Mouse (Mus musculus) gastrocnemius, postnatal 25 days (tissue): ENCODE results near the gene Cops7a. TPM values are rescaled to one million over a fixed set of nuclear protein-coding genes. Genes with fewer than 3 reads are reported as not detected.

Experiments used
- DNase-seq: peaks from one replicate; pipeline ENCODE4 v3.0.0; 2022
- total RNA-seq, 2 experiments: library from RNA; stranded (reverse); gene quantifications; 1 replicate in 1 of 2; 2 replicates in 1 of 2; pipeline ENCODE4 v1.2.3; 2021

Cops7a gene
- total RNA-seq, 2 experiments from 2014 or later: 96.2 to 99.0 TPM

DNA sequence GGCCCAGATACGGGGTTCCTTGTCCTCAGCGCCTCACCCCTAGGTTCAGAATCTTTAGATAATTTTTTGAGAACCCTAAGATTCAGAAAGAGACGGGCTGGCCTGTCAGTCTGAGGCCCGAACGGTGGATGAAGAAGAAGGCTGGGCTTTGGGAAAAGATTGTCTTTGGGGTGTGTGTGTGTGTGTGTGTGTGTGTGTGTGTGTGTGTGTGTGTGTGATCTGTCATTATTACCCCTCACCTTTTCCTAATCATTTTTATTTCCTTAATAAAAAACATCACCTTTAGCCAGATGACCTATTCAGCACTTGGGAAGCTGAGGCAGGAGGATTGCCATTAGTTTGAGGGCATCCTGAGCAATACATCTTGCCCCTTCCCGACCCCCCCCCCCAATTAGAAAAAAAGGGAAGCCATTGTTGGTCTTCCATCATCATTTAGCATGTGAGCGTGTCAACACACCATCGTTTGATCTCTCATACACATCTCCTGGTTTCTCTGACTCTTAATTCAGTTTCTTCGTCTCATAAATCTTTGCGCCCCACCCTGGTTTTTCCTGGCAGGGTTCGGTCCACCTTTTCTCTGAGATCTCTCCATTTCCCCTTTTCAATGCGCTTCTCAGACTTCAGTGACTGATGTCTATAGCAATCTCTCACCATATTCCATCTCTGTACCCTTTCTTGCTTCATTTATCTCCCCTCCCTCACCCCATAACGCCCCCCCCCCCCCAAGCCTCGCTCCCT lies 46.3 kb downstream of the Cops7a start:
- DNase-seq: no peak

DNA sequence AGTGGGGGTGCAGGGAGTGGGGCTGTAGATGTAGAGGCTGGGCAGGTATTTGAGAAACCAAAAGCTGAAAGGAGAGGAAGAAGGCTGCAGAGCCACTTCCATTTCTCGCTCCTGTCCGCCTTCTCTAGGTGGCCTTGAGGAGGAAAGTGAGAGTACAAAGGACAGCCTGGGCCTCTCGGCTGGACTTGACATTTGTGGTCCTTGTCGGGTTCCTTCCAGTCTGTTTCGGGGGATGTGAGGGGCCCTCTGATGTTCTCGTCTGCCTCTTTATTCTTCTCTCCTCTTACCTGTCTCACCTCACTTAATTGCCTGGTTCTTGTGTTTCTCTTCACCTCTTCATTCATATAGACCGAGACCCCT lies 47.0 kb downstream of the Cops7a start:
- DNase-seq: no peak

DNA sequence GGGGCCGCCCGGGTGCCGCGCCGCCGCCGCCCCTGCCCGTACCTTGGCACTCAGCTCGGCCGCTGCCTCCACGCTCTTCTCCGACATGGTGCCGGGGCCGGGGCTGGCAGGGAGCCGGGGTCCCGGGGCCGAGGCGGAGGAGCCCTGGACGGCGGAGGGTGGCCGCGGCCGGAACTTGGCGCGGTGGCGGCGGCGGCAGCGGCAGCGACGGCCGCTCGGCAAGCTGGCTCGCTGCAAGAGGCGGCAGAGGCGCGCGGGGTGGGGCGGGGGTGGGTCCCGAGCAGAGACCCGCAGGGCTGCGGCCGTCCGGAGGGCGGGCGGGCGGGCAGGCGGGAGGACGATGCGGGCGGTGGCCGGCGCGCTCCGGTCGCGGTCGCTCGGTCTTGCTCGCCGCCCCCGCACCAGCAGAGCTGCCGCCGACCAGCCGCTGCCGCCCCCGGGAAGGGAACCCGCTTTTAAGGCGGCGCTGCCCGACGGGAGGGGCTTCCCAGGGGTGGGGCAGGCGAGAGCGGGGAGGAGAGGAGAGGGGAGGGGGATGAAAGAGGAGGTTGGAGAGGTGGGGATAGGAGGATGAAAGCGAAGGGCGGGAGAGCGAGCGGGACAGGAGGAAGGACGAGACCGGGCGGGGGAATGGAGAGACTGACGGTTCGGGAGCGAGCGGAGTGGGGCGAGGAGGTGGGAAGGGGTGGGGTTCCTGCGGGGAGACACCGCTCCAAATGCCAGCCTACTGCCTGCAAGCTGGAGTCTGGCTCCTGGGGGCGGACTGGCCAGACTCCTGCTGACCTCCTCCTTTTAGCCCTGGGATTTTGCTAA lies 47.6 kb downstream of the Cops7a start:
- DNase-seq: peak; percentile 94

DNA sequence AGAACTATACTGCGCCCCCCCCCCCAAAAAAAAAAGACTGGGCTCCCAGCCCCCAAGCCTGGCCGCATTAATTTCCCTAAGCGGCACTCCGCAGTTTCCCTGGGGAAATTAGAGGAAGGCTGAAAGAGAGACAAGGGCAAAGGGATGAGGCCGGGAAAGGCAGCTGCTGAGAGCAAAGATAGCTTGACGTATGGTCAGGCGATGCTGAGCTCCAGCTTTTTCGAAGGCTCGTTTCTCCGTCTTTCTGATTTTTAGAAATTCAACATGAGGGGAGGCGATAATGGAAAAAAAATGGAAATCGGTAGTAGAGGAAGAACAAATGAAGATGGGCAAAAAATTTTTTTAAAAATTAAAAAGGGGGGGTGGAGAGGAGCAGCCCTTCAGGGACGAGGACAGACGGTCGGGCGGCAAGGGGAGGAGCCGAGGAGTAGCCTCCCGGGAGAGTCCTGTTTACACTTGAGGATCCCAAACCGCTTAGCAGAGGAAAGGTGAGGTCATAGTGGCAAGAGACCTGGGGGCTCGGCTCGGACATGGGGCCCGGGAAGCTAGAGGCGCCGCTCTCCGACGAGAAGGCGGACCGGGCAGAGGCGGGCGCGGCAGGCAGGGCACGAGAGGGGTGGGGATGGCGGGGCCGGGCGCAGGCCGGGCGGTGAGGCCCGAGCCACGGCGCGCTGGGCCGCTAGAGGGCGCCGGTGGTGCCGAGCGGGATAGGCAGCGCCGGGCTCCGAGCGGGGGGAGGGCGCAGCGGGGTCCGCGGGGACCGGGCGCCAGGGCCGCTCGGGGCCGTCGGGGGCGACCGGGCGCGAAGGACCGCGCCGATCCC lies 48.4 kb downstream of the Cops7a start:
- peak; percentile 90 for DNase-seq

DNA sequence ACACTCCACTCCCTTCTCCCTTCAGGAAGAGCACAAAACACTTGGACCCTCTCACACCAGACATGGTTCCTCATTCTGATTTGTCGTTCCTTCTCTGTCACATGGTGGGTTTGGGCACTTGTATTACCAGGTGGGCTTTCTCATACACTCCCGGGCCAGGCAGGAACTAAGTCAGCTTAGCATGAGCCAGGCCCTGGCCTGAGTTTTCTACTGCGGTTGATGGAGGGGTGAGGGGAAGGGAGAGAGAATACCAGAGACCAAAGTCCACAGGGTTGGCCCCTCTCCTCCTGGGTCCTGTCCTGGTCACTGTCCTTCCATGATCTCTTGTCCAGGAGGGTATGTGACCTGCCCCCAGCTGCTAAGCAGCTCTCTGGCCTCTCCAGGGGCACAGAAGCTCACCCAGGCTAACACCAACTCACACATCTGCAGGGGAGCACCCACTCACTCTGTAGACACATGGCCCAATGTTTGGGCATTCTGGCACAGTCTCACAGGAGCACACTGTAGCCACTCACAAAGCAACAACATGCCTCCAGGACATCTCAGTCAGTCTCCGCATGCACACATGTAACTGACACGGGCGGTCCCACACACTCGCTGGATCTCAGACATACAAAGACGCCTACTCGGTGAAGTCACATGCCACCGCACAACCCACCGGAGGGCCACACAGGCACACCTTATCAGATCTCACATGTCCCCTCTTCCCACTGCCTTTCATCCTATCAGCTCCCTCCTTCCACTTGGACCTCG lies 49.2 kb downstream of the Cops7a start:
- DNase-seq: no peak

DNA sequence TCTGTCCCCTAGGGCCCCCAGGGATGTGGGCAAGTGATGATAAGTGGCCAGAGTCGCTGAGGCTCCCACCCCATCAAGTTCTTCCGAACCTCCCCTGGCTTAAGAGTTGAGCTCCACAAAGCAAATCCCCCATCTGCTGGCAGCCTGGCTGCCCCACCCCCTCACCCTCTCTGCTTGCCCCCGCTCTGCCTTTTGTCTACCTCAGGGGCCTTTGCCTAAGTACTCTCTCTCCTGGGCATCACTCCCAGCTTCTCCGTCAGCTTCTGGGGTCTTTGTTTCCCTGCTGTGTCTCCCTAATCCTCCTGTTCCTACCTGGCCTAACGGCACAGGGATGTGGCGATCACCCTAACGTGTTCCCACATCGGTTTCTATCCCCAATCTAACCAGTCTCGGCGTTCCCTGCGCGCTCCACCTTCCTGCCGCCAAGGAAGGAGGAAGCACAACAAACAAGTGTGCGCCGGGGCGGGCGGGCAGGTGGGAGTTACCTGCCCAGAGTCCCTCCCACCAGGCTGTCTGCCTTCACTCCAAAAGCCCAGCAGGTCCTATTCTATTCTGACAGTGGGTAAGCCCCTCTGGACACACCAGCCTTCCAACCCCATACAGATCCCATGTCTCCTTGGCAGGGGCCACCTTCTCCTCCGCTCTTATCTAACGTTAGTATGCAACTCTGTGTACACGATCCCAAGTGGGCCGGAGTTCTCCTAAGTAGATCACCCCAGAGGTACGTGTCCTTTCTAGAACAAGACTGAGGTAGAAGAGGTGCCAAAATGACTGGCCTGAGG lies 50.0 kb downstream of the Cops7a start:
- DNase-seq: no peak

DNA sequence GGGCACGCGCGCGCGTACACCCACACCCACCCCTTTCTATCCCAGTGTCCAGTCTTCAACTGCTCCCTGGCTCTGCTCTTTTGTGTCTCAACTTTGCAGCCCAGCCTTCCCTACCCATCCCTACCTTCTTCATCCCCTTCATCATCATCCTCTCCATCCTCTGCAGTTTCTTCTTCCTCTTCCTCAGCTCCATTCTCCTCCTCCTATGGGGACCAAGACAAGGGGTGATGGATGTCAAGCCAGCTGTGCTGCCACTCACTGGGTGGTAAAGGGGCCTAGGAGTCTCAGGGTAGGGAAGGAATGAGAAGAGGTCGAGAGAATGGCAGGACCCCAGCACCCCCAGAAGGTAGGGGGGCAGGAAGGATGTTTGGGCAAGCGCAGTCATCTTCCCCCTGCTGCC lies 50.8 kb downstream of the Cops7a start:
- no peak for DNase-seq

DNA sequence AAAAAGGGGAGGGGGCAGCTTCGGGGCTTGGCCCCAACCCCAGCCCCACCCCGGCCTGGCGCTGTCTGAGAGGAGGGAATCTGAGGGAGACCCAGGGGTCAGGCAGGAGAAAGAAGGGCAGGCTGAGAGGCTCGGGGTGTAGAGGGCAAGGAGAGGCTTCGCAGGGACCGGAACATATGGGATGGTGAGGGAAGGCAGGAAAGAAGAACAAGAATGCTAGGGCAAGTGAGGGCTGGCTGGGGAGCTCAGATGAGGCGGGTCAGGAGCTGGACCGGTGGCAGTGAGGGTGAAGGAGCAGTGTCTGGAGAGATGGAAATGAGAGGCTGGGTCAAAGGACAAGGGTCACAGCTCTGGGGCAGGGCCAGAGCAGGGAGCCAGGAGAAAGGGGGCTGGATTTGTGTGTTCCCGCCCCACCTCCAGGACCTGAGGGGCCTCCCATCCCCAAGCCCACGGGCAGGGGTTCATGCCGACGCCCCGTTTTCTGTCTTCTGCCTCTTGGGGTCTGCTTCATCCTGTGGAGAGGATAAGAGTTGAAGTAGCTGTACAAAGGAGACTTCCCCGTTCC lies 51.5 kb downstream of the Cops7a start:
- DNase-seq: no peak

DNA sequence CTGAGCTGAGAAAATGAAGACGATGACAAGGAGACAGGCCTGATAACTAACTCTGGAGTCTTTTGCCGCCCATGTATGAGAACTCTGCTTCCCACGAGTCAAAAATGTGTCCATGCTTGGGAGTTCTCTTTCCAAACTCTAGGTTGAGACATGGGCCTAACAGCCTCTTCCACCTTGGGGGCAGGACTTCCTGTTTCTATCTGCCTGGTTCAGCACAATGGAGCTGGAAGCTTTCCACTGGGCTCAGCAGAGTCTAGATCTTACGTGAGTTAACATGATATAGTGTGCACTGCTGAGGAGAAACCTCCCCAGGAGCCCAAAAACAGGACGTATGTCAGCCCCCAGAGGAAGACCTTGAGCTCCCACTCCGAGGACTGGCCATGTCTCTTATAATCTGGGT lies 52.1 kb downstream of the Cops7a start:
- DNase-seq: no peak

DNA sequence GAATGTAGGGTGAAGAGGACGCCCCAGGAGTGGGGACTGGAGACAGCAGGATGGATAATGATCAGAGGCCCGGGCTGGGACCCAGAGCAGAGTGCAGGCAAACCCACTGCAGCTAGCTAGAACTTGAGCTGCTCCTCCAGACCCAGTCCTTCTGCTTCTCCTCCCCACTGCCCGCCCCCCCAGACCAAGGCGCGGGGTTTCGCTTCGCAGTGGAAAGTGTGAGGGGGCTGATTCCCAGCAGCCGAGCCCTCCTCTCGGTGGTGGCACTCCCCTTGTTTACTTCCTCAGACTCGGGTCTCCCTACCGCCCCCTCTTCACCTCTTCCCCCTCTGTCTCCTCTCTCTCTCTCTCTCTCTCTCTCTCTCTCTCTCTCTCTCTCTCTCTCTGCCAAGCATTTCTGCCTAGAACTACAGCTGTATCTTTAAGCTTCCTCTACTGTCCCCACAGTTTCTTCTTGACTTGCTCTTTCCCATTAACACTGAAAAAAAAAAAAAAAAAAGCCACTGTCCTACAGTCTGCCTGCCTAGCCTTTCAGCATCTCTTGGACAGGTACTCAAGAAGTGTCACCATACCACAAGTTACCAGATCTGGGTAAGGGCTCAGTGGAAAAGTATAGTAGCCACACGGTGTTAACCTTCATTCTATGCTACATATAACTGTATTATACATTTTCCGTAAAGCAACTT lies 53.7 kb downstream of the Cops7a start, which contains the start of gene Lag3:
Gene Lag3 (minus strand): TSS at position 173 of the 686 bp plus-strand sequence.
- no peak for DNase-seq

DNA sequence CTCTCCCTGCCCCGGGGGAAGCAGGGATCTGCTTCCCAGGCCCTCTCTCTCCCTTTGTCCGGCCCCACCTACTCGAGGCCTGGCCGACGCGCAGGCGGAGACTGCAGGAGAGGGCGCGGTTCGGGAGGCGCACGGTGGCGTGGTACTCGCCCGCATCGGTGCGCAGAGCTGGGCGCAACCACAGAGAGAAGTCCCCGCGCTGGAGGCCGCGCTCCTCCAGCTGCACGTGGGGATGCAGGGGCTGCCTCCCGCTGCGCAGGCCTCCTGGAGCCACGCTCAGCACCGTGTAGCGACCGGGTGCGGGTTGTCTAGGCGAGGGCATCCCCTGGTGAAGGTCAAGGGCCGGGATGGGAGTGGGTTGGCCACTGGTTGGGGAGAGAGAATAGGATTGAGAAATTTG lies 55.3 kb downstream of the Cops7a start:
- DNase-seq: no peak

Other genes with a start within 250 kb of the Cops7a start
- 1 to 10 TPM; 1.5 to 2.2 TPM for gene Ptpn6, start 226.8 kb downstream of the Cops7a start, total RNA-seq
- gene Grcc10, start 224.2 kb downstream of the Cops7a start, total RNA-seq: 100 to 1,000 TPM; 163 to 167 TPM
- gene Gm45234, start 209.5 kb downstream of the Cops7a start, total RNA-seq: 1 to 10 TPM in 1 of 2 experiments, not detected in 1; 2.2 TPM
- gene Atn1, start 209.0 kb downstream of the Cops7a start, total RNA-seq: 10 to 100 TPM; 31.8 to 32.4 TPM
- gene Eno2, start 195.9 kb downstream of the Cops7a start, total RNA-seq: 1 to 10 TPM; 2.1 to 3.0 TPM
- gene Lrrc23, start 185.8 kb downstream of the Cops7a start, total RNA-seq: under 1 TPM in 1 of 2 experiments, not detected in 1; 0.18 TPM
- gene Spsb2, start 156.9 kb downstream of the Cops7a start, total RNA-seq: 1 to 10 TPM; 2.7 to 3.2 TPM
- gene Tpi1, start 151.2 kb downstream of the Cops7a start, total RNA-seq: 1,000 to 10,000 TPM; 2,445 to 2,599 TPM
- 10 to 100 TPM; 42.1 to 44.0 TPM for gene Usp5, start 136.1 kb downstream of the Cops7a start, total RNA-seq
- gene Cdca3, start 136.0 kb downstream of the Cops7a start, total RNA-seq: 1 to 10 TPM; 1.2 TPM
- gene Gnb3, start 125.3 kb downstream of the Cops7a start, total RNA-seq: 1 to 10 TPM; 1.6 to 1.7 TPM
- gene P3h3, start 107.8 kb downstream of the Cops7a start, total RNA-seq: 1 to 10 TPM; 8.2 to 9.3 TPM
- gene Gpr162, start 101.6 kb downstream of the Cops7a start, total RNA-seq: under 1 TPM; 0.23 to 0.32 TPM
- gene Cd4, start 77.3 kb downstream of the Cops7a start, total RNA-seq: 1 to 10 TPM in 1 of 2 experiments, not detected in 1; 1.2 TPM
- under 1 TPM in 1 of 2 experiments, not detected in 1; 0.51 TPM for gene Lag3, start 53.8 kb downstream of the Cops7a start, total RNA-seq
- gene Ptms, start 45.4 kb downstream of the Cops7a start, total RNA-seq: 100 to 1,000 TPM; 126 to 152 TPM
- gene Mlf2, start 34.2 kb downstream of the Cops7a start, total RNA-seq: 100 to 1,000 TPM; 207 to 210 TPM
- gene Pianp, start 31.2 kb upstream of the Cops7a start, total RNA-seq: not detected
- 10 to 100 TPM; 18.5 to 19.3 TPM for gene Zfp384, start 43.6 kb upstream of the Cops7a start, total RNA-seq
- 10 to 100 TPM; 24.2 to 29.1 TPM for gene Ing4, start 74.2 kb upstream of the Cops7a start, total RNA-seq
- 1 to 10 TPM; 1.1 to 1.9 TPM for gene Acrbp, start 84.2 kb upstream of the Cops7a start, total RNA-seq
- not detected for gene Lpar5, start 102.4 kb upstream of the Cops7a start, total RNA-seq
- gene Chd4, start 130.4 kb upstream of the Cops7a start, total RNA-seq: 10 to 100 TPM; 67.8 to 72.6 TPM
- gene Nop2, start 166.4 kb upstream of the Cops7a start, total RNA-seq: 10 to 100 TPM; 14.6 to 18.6 TPM
- gene Iffo1, start 179.7 kb upstream of the Cops7a start, total RNA-seq: 10 to 100 TPM; 12.4 to 15.3 TPM
- gene Gapdh, start 200.9 kb upstream of the Cops7a start, total RNA-seq: over 10,000 TPM; 11,297 to 11,631 TPM
- 10 to 100 TPM; 12.1 to 12.7 TPM for gene Ncapd2, start 226.2 kb upstream of the Cops7a start, total RNA-seq
- 100 to 1,000 TPM; 214 to 227 TPM for gene Mrpl51, start 226.3 kb upstream of the Cops7a start, total RNA-seq